Mouse (Mus musculus) ovary, postnatal 10 days (tissue): ENCODE results near the gene Vmn2r103.

Experiments
- DNase-seq: peaks from one replicate; pipeline ENCODE4 v3.0.0; 2022; ENCODE audit warnings: low spot score

Gene Vmn2r103

DNA sequence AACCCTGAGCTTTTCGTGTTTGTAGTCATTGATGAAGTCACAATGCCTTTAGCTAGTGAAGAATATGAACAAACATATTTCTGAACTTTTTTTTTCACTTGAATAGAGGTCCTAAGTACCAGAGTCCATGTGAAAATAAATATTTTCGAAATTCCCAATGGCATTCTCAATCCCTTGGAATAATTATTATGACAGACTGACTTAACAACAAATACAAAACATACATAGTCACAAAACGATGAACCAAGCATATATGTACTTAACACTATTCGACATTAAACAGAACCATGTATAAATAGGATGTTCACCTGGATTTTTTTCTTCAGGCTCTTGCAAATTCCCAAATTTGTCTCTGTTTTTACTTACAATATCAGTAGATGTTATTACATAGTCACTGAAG is at the start of gene Vmn2r103:
TSS of gene Vmn2r103 (plus strand) at position 301 of the 400 bp plus-strand sequence.
- no peak for DNase-seq

DNA sequence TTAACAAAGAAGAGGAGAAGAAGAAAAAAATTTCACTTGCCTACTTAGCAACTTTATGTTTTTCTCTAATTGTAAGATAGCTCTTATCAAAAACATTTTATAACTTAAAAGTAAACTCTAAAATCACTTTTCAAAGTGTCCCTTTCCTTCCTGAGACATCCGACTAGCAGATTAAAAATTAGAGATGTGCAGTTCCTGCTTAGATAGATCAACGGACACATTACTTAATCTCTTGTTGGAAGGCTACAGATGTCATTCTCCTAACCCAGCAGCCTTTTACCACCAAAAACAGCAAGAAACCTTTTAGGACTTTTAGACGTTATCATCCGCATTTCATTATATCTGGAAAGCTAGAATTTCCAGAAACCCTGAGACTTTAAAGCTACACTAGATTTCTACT is 5.8 kb downstream of the Vmn2r103 start:
- DNase-seq = no peak

DNA sequence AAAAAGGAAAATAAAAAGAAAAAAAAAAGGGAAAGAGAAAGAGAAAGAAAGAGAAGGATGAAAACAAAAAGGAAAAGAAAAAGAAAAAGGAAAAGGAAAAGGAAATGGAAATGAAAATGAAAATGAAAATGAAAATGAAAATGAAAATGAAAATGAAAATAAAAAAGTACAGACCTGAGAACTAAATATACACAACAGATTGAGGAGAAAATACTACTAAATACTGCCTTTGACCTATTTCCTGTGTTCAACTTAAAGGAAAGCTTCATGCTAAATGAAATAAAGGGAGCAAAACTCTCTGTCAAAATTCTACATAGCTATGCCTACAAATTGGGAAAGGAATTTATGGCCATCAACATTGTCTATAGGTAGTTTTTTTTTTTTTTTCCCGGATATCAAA is 16.1 kb downstream of the Vmn2r103 start:
- DNase-seq = no peak
